Mouse (Mus musculus) right cerebral cortex, postnatal 25 days (tissue): ENCODE data around the gene Fgd3.

Experiments
- DNase-seq: peaks from one replicate; pipeline ENCODE4 v3.0.0; 2022

Fgd3 gene

DNA sequence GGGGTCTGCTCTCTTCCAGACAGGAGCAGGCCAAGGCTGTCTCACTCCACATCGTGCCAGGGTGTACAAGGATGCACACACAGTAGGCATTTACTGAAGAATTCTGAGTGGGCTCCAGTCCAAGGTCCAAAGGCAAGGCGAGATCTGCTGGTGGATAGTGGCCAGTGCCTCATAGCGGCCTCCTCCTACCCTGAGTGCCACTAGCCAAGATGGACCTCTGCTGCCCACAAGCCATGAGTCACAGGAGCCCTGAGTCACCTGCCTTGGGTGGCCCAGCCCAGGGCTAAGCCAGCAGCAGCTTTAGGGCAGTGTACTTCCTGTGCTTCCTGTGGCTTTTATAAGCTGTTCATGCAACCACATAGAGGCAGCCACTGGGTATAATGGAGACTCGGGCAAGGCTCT lies 106.6 kb downstream of the Fgd3 start:
- no peak for DNase-seq

DNA sequence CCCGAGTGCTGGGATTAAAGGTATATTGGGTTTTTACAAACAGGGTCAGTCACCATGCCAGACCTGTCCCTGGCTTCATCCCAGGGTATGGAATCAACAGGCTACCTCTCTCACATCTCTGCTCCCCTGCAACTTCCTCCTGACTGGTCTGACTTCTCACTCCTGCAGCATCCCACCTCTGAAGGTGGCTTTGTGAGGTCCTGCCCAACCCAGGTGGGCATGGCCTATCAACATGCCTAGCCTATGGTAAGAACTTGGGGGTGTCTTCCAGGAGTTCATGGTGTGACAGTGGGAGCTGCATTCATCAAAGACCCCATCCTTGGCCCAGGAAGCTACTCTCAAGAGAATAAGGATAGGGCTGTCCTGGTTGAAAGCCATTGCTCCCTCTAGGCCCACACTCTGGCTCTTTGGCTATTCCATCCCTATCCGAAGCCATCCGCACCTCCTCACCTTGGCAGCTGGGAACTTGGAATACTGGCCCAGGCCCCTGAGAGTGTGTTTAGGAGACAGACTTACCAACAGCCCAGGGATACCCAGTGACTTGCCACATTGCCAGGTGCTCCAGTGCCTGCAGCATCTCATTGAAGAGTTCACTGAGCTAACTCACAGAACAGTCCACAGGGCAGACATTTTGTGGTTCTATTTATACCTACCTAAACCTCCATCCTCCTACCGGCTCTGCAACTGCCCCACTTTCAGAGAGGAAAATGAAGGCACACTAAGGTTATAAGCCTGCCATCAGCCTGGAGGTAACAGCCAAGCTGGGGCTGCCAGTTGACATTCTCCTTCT lies 107.2 kb downstream of the Fgd3 start:
- no peak for DNase-seq
